Mouse (Mus musculus): ENCODE data around the gene Amz1. TPM values are rescaled to one million over a fixed set of nuclear protein-coding genes. Genes with fewer than 3 reads are reported as not detected.

The Amz1 gene
- polyA plus RNA-seq, 1 experiment: not detected

DNA sequence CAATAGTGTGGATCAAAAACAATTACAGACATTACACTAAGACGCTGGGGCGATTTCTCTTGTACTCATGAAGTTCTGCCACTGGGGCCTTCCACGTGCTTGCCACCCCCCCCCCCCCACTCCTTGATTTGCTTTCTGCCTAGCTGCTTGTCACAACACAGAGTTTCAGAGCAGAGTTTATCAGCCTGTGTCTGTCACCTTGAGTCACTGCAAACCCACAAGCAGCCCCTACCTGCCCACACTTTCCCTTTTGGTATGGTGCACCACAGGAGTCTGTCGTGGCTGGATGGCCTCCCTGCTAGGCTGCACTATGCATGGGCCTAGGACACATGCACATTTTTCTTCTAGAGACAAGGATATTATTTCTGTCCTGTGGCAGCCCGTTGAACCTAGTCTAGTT, 74.8 kb downstream of the Amz1 start:
- Histone ChIP-seq H3K4me3 (replicated peaks) (no peak overlapping the region), H3K9me3 (ENCODE audit: control insufficient read depth, low read length) (no peaks in the 10 kb centered on the region), H3K27me3 (ENCODE audit: control insufficient read depth) (no peaks in the 10 kb centered on the region), H3K36me3 (ENCODE audit: control insufficient read depth) (peaks cover 3% of the 10 kb centered on the region; the same call in 1 of the 2 replicates), H3K4me1 (ENCODE audit: control insufficient read depth) (peaks cover 59% of the 10 kb centered on the region)
- TF ChIP-seq TAL1 (IDR thresholded peaks at IDR 0.05; ENCODE audit: low read length) (no peak), GATA1 (IDR thresholded peaks at IDR 0.05; ENCODE audit: low read length) (no peak)

DNA sequence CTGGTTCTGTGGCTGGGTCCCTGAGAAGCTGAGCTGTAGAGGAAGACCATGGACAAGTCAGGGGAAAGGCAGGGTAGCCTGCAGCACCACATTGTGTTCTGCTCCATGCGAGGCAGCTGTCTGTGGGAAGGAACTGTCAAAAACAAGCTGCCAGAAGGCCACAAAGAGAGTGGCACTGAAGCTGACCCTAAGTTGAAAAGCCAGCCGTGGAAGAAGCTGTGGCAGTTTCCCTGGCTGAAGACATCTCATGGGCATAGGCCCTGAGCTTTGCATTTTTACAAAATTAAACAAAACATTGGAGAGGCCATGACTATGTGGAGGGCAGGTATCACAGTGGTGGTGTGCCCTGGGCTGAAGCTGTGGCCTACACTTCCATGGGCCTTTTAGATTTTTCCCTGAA, 75.3 kb downstream of the Amz1 start:
- H3K9me3 ChIP-seq (ENCODE audit: control insufficient read depth, low read length): no peaks in the 10 kb centered on the region
- TF ChIP-seq GATA1 (IDR thresholded peaks at IDR 0.05; ENCODE audit: low read length) (no peak), TAL1 (IDR thresholded peaks at IDR 0.05; ENCODE audit: low read length) (no peak)
- H3K36me3 ChIP-seq (ENCODE audit: control insufficient read depth): peaks cover 3% of the 10 kb centered on the region; the same call in 1 of the 2 replicates
- no peaks in the 10 kb centered on the region for H3K27me3 ChIP-seq (ENCODE audit: control insufficient read depth)
- H3K4me1 ChIP-seq (ENCODE audit: control insufficient read depth): peaks cover 55% of the 10 kb centered on the region
- no peak overlapping the region for H3K4me3 ChIP-seq (replicated peaks)

DNA sequence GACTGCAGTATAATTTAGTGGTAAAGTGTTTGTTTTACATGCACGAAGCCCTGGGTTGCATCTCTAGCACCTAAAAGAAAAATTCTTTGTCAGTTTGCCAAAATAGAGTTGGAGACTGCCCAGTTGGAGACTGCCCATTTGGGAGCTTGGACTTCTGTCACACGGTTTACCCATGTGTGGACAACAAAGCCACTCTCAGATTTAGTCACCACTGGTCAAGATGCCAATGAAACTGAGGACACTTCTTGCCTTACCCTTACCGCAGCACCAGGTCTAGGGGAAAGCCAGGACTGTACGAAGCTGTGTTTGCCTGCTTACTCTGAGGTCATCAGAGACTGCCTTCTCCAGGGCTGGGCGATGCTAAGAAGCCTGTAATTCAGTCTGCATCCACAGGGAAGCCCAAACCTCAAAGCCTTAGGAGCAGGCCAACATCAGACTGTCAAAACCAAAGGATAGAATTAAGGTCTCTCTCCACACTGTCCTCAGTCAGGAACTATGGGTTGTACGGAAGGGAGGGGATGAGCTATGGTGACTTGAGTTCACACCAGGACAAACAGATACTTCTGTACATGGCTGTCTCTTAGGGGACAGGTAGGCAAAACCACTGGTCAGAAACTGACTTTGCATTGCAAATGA, 76.5 kb downstream of the Amz1 start:
- Histone ChIP-seq H3K36me3 (ENCODE audit: control insufficient read depth) (peaks cover 3% of the 10 kb centered on the region; the same call in 1 of the 2 replicates), H3K4me1 (ENCODE audit: control insufficient read depth) (peaks cover 42% of the 10 kb centered on the region), H3K27me3 (ENCODE audit: control insufficient read depth) (no peaks in the 10 kb centered on the region), H3K9me3 (ENCODE audit: control insufficient read depth, low read length) (no peaks in the 10 kb centered on the region), H3K4me3 (replicated peaks) (no peak overlapping the region)
- no peak for TF ChIP-seq TAL1 (IDR thresholded peaks at IDR 0.05; ENCODE audit: low read length)
- TF ChIP-seq GATA1 (IDR thresholded peaks at IDR 0.05; ENCODE audit: low read length): no peak

DNA sequence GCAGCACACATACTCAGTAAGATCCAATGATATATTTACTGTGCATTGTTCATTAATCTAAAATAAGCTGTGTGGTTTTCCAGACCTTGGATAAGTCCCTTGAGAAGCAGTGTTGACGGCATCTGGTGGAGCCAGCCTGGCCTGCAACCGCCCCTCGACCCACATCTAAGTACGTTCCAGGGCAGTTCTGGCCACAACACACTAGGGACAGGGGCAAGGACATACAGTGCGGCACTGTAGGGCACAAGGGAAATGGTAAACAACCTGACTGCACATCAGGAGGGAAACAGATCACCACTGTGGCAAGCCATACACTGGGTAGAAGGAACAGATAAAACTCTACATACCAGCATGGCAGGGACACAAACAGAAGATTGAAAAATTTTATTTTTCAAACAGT, 77.9 kb downstream of the Amz1 start:
- H3K27me3 ChIP-seq (ENCODE audit: control insufficient read depth): no peaks in the 10 kb centered on the region
- TF ChIP-seq GATA1 (IDR thresholded peaks at IDR 0.05; ENCODE audit: low read length): no peak
- no peak for TF ChIP-seq TAL1 (IDR thresholded peaks at IDR 0.05; ENCODE audit: low read length)
- H3K4me3 ChIP-seq (replicated peaks): no peak overlapping the region
- H3K9me3 ChIP-seq (ENCODE audit: control insufficient read depth, low read length): no peaks in the 10 kb centered on the region
- H3K4me1 ChIP-seq (ENCODE audit: control insufficient read depth): peaks cover 43% of the 10 kb centered on the region
- H3K36me3 ChIP-seq (ENCODE audit: control insufficient read depth): peaks cover 3% of the 10 kb centered on the region; the same call in 1 of the 2 replicates

DNA sequence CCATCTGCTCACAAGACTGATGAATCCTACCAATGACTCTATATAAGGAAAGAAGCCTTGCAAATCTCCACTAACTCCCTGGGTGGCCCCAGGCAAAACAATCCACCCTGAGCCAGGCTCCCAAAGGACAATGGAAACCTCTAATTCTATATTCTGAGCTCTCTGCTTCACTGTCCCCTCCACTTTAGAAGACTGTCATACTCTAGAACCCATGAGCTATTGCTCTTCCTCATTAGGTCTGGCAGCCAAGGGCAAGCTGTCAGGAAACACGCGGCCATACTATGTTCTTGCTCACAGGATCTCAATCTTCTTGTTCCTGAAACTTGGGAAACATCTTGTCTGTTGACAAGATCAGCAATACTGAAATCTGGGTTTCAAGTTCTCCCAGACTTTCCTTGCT, 82.3 kb downstream of the Amz1 start:
- Histone ChIP-seq H3K27me3 (ENCODE audit: control insufficient read depth) (no peaks in the 10 kb centered on the region), H3K9me3 (ENCODE audit: control insufficient read depth, low read length) (no peaks in the 10 kb centered on the region), H3K4me1 (ENCODE audit: control insufficient read depth) (peaks cover 30% of the 10 kb centered on the region), H3K4me3 (replicated peaks) (no peak overlapping the region), H3K36me3 (ENCODE audit: control insufficient read depth) (no peaks in the 10 kb centered on the region; the same call in 1 of the 2 replicates)
- TF ChIP-seq TAL1 (IDR thresholded peaks at IDR 0.05; ENCODE audit: low read length) (no peak), GATA1 (IDR thresholded peaks at IDR 0.05; ENCODE audit: low read length) (no peak)

DNA sequence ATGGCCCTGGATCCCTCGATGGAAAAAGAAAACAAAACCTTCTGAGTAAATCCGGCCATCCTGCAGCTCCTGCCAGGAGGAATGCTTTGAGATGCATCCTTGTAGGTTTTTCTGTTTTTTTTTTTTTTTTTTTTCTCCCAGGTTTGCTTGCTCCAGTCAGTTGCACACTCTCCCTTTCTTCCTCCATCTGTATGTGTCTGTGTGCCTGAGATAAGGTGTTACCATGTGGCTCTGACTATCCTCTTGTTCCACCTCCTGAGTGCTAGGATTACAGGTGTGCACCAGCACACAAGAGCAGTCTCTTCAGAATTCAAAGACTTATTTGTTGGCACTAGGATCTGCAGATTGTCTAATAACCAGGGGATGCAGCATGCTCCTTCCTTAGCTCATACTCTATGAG, 83.0 kb downstream of the Amz1 start:
- no peak overlapping the region for H3K4me3 ChIP-seq (replicated peaks)
- no peaks in the 10 kb centered on the region for H3K9me3 ChIP-seq (ENCODE audit: control insufficient read depth, low read length)
- TF ChIP-seq TAL1 (IDR thresholded peaks at IDR 0.05; ENCODE audit: low read length) (no peak), GATA1 (IDR thresholded peaks at IDR 0.05; ENCODE audit: low read length) (no peak)
- peaks cover 30% of the 10 kb centered on the region for H3K4me1 ChIP-seq (ENCODE audit: control insufficient read depth)
- H3K36me3 ChIP-seq (ENCODE audit: control insufficient read depth): no peaks in the 10 kb centered on the region; the same call in 1 of the 2 replicates
- no peaks in the 10 kb centered on the region for H3K27me3 ChIP-seq (ENCODE audit: control insufficient read depth)

Other genes starting within 250 kb of the Amz1 start
- gene Chst12, start 218.6 kb upstream of the Amz1 start, polyA plus RNA-seq (2012): 0.32 and 0.50 TPM in 2 replicates
- gene Grifin, start 159.1 kb upstream of the Amz1 start, polyA plus RNA-seq (2012): 5.4 and 6.1 TPM in 2 replicates
- 2.6 and 3.7 TPM in 2 replicates for gene Lfng, start 116.8 kb upstream of the Amz1 start, polyA plus RNA-seq (2012)
- 8.6 and 8.9 TPM in 2 replicates for gene Ttyh3, start 75.1 kb upstream of the Amz1 start, polyA plus RNA-seq (2012)
- 0.06 and 0.16 TPM in 2 replicates for gene Iqce, start 21.7 kb upstream of the Amz1 start, polyA plus RNA-seq (2012)
- 0.31 and 0.34 TPM in 2 replicates for gene Brat1, start 19.1 kb upstream of the Amz1 start, polyA plus RNA-seq (2012)
- 2.3 and 2.8 TPM in 2 replicates for gene Gna12, start 106.3 kb downstream of the Amz1 start, polyA plus RNA-seq (2012)